Mouse (Mus musculus) intestine, postnatal 0 days (tissue): ENCODE data around the gene Tmem97. TPM values are rescaled to one million over a fixed set of nuclear protein-coding genes. Genes with fewer than 3 reads are reported as not detected.

ENCODE experiments used
- ATAC-seq: fragments of 200-750 bp; cut with Nextera tagmentation; 2 replicates; pipeline ENCODE4 v1.8.0; 2017; ENCODE audit warnings: mild to moderate bottlenecking, moderate TSS enrichment, moderate library complexity
- H3K27ac ChIP-seq: fragments of 300-500 bp; sonication (generic); 2 replicates; pipeline ENCODE4 v1.5.1; 2014; ENCODE audit warnings: mild to moderate bottlenecking, low read depth, low read length, moderate library complexity
- H3K27me3 ChIP-seq: fragments of 300-500 bp; sonication (generic); replicated peaks from 2 replicates; pipeline ENCODE4 v1.6.1; 2014; ENCODE audit warnings: low read length, mixed read lengths; ENCODE audit not compliant: control insufficient read depth, insufficient read depth
- H3K36me3 ChIP-seq: fragments of 300-500 bp; sonication (generic); 2 replicates; pipeline ENCODE4 v1.6.1; 2014; ENCODE audit warnings: mild to moderate bottlenecking, moderate library complexity; ENCODE audit not compliant: control insufficient read depth, insufficient read depth
- H3K4me1 ChIP-seq: fragments of 300-500 bp; sonication (generic); replicated peaks from 2 replicates; pipeline ENCODE4 v1.6.1; 2014; ENCODE audit warnings: antibody characterized with exemption, low read length, mixed read lengths; ENCODE audit not compliant: control insufficient read depth, insufficient read depth
- H3K4me2 ChIP-seq: fragments of 300-500 bp; sonication (generic); replicated peaks from 2 replicates; pipeline ENCODE4 v1.6.1; 2014; ENCODE audit warnings: low read depth, mild to moderate bottlenecking, moderate library complexity
- H3K4me3 ChIP-seq: fragments of 300-500 bp; sonication (generic); 2 replicates; pipeline ENCODE4 v1.5.1; 2014; ENCODE audit warnings: low read depth, low read length
- H3K9ac ChIP-seq: fragments of 300-500 bp; sonication (generic); 2 replicates; pipeline ENCODE4 v1.6.1; 2014; ENCODE audit warnings: mild to moderate bottlenecking, low read depth, low read length
- H3K9me3 ChIP-seq: fragments of 300-500 bp; sonication (generic); 2 replicates; pipeline ENCODE4 v1.6.1; 2016; ENCODE audit warnings: mixed run types; ENCODE audit not compliant: control insufficient read depth
- CTCF ChIP-seq: sonication (generic); IDR thresholded peaks from 2 replicates; pipeline ENCODE4 v1.5.1; 2016; ENCODE audit warnings: low read depth, mild to moderate bottlenecking, control low read depth, antibody characterized with exemption, moderate library complexity
- WGBS: fragments of 180-500 bp; shearing (Covaris S2); extraction: QIAGEN DNeasy Blood & Tissue Kit; methylation state at CpG from one replicate; pipeline ENCODE4 v1.1.7; 2014; 5-methylcytosine and 5-hydroxymethylcytosine counted together
- polyA plus RNA-seq: library from polyadenylated mRNA; unstranded; fragments of >200 nt; fragmentation: Nextera tagmentation; extraction: Ambion mirVana; gene quantifications from 2 replicates; pipeline ENCODE4 v1.2.1, GENCODE M21; 2015

Tmem97 gene
- polyA plus RNA-seq, 1 experiment from 2014 or later, result 83.9 TPM

- Histone ChIP-seq H3K4me1 (no peaks in the 10 kb centered on the region), H3K9me3 (no peaks in the 10 kb centered on the region), H3K27ac (no peak overlapping the region), H3K27me3 (no peaks in the 10 kb centered on the region), H3K36me3 (peaks cover 38% of the 10 kb centered on the region), H3K4me2 (no peak overlapping the region), H3K9ac (no peak overlapping the region), H3K4me3 (no peak overlapping the region)
- ATAC-seq, result no peak
- no peak for TF ChIP-seq CTCF
- WGBS, result 95% methylated on average over 8 of the region's 8 CpGs
Measured at GRCm38 (mm10) chr11:78571441-78571840, 20.9 kb upstream of the Tmem97 start.

GRCm38 (mm10) chr11:78569806-78570205 lies 19.2 kb upstream of the Tmem97 start:
- Histone ChIP-seq H3K27me3 (no peaks in the 10 kb centered on the region), H3K4me1 (no peaks in the 10 kb centered on the region), H3K4me3 (no peak overlapping the region), H3K9me3 (no peaks in the 10 kb centered on the region), H3K4me2 (no peak overlapping the region), H3K36me3 (peaks cover 32% of the 10 kb centered on the region), H3K9ac (no peak overlapping the region), H3K27ac (no peak overlapping the region)
- WGBS, result 68% methylated on average over 3 of the region's 3 CpGs
- no peak for ATAC-seq
- no peak for TF ChIP-seq CTCF

GRCm38 (mm10) chr11:78568827-78569226 lies 18.2 kb upstream of the Tmem97 start:
- no peaks in the 10 kb centered on the region for H3K9me3 ChIP-seq
- H3K36me3 ChIP-seq, result peaks cover 30% of the 10 kb centered on the region
- H3K4me1 ChIP-seq, result no peaks in the 10 kb centered on the region
- H3K4me2 ChIP-seq, result no peak overlapping the region
- TF ChIP-seq CTCF, result no peak
- H3K27ac ChIP-seq, result no peak overlapping the region
- WGBS, result 89% methylated on average over 10 of the region's 10 CpGs
- ATAC-seq, result no peak
- H3K27me3 ChIP-seq, result no peaks in the 10 kb centered on the region
- H3K9ac ChIP-seq, result no peak overlapping the region
- H3K4me3 ChIP-seq, result no peak overlapping the region

- H3K4me3 ChIP-seq, result no peak overlapping the region
- no peaks in the 10 kb centered on the region for H3K9me3 ChIP-seq
- ATAC-seq, result no peak
- 86% methylated on average over 6 of the region's 6 CpGs for WGBS
- no peak for TF ChIP-seq CTCF
- no peaks in the 10 kb centered on the region for H3K27me3 ChIP-seq
- H3K9ac ChIP-seq, result no peak overlapping the region
- peaks cover 23% of the 10 kb centered on the region for H3K36me3 ChIP-seq
- H3K27ac ChIP-seq, result no peak overlapping the region
- no peak overlapping the region for H3K4me2 ChIP-seq
- no peaks in the 10 kb centered on the region for H3K4me1 ChIP-seq
Measured at GRCm38 (mm10) chr11:78567614-78568013, 17.0 kb upstream of the Tmem97 start.

GRCm38 (mm10) chr11:78566775-78567174 lies 16.2 kb upstream of the Tmem97 start:
- Histone ChIP-seq H3K27ac (peak overlapping the region; percentile 21; the same call in 1 of the 2 replicates), H3K4me2 (no peak overlapping the region), H3K27me3 (no peaks in the 10 kb centered on the region), H3K9ac (no peak overlapping the region), H3K9me3 (no peaks in the 10 kb centered on the region), H3K4me3 (no peak overlapping the region), H3K36me3 (peaks cover 15% of the 10 kb centered on the region), H3K4me1 (no peaks in the 10 kb centered on the region)
- WGBS, result 49% methylated on average over 6 of the region's 6 CpGs
- no peak for TF ChIP-seq CTCF
- no peak for ATAC-seq

GRCm38 (mm10) chr11:78560447-78560846 lies 9.9 kb upstream of the Tmem97 start:
- Histone ChIP-seq H3K4me2 (no peak overlapping the region), H3K9me3 (no peaks in the 10 kb centered on the region), H3K27ac (no peak overlapping the region), H3K27me3 (no peaks in the 10 kb centered on the region), H3K36me3 (no peaks in the 10 kb centered on the region), H3K9ac (no peak overlapping the region), H3K4me3 (no peak overlapping the region), H3K4me1 (0 out of 2 replicates have a peak, but pooled peaks cover 8% of the 10 kb centered on the region)
- peak; percentile 93 for TF ChIP-seq CTCF
- 12% methylated on average over 4 of the region's 4 CpGs for WGBS
- ATAC-seq, result peak; percentile 37; the same call in 1 of the 2 replicates

GRCm38 (mm10) chr11:78557241-78557640 lies 6.7 kb upstream of the Tmem97 start:
- H3K27ac ChIP-seq, result peak overlapping the region; percentile 28; the same call in 1 of the 2 replicates
- ATAC-seq, result peak; percentile 34
- H3K4me2 ChIP-seq, result no peak overlapping the region
- 37% methylated on average over 8 of the region's 8 CpGs for WGBS
- no peak overlapping the region for H3K9ac ChIP-seq
- no peaks in the 10 kb centered on the region for H3K36me3 ChIP-seq
- H3K9me3 ChIP-seq, result no peaks in the 10 kb centered on the region
- H3K4me1 ChIP-seq, result 0 out of 2 replicates have a peak, but pooled peaks cover 14% of the 10 kb centered on the region
- no peak overlapping the region for H3K4me3 ChIP-seq
- no peaks in the 10 kb centered on the region for H3K27me3 ChIP-seq
- peak; percentile 83 for TF ChIP-seq CTCF
